In the genomic region with DNA sequence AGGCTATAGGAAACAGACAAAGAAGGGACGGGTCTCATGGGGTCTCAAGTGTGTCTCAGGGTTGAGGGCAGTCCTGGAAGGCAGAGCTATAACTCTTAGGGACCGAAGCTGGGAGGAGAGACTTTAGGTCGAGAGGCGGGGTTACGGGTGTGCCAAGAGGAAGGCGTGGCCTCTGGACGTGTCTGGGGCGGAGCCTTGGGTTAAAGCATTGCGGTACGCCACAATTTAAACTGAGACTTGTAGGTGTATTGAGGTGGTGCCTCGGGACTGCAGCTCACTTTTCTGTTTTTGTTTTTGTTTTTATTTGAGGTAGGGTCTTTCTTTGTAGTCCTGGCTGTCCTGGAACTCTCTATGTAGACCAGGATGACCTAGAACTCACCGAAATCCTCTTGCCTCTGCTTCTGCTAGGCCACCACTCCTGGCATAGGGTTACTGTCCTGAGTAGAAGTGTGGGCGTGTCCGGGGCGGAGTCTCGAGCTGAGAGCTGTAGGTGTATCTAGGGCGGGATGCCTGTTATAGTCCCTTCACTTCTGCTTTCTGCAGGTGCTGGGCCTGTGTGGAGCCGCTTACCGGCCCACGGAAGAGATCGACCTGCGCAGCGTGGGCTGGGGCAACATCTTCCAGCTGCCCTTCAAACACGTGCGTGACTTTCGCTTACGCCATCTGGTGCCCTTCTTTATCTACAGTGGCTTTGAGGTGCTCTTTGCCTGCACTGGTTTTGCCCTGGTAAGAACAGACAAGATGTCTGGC, we compare ENCODE assay signal across 10 mouse cellular contexts. TPM values are rescaled to one million over a fixed set of nuclear protein-coding genes. Genes with fewer than 3 reads are reported as not detected.
DNase-seq lines count a peak whose midpoint lies in the region; ATAC-seq and TF ChIP-seq lines count a peak whose summit lies in the region.
"Had no signal": no experiment of that assay in that cellular context is flagged by ENCODE, and none has a peak within 500 bp of the region (broad histone marks: within the 10 kb centered on the region; RNA-seq: fewer than 3 reads in every experiment).

No protein-coding gene starts in this region.

- H3K4me1 ChIP-seq in kidney, embryonic 14.5 days (ENCODE audit: control insufficient read depth, insufficient read depth, low read length) = no peaks in the 10 kb centered on the region
- H3K4me1 ChIP-seq in lung, postnatal 0 days (ENCODE audit: insufficient read depth, low read depth, low read length) = no peaks in the 10 kb centered on the region
- H3K4me1 ChIP-seq in midbrain, embryonic 16.5 days (ENCODE audit: control insufficient read depth, insufficient read depth, low read length) = no peaks in the 10 kb centered on the region
- H3K4me1 ChIP-seq: midbrain, embryonic 12.5 days had no signal

- H3K27ac ChIP-seq in kidney, embryonic 14.5 days (ENCODE audit: low read depth, low read length) = no peak overlapping the region
- no peak overlapping the region for H3K27ac ChIP-seq in lung, postnatal 0 days (ENCODE audit: low read length)
- no peak overlapping the region for H3K27ac ChIP-seq in midbrain, embryonic 16.5 days (ENCODE audit: low read length)
- H3K27ac ChIP-seq: midbrain, embryonic 12.5 days had no signal

- WGBS in kidney, embryonic 14.5 days = 23% methylated on average over 27 of the region's 27 CpGs
- 21% methylated on average over 27 of the region's 27 CpGs for WGBS in lung, postnatal 0 days
- WGBS in midbrain, embryonic 16.5 days = 25% methylated on average over 27 of the region's 27 CpGs

- no peaks in the 10 kb centered on the region for H3K36me3 ChIP-seq in kidney, embryonic 14.5 days (ENCODE audit: control insufficient read depth, insufficient read depth, low read length)
- H3K36me3 ChIP-seq in lung, postnatal 0 days (ENCODE audit: insufficient read depth, low read length) = no peaks in the 10 kb centered on the region
- H3K36me3 ChIP-seq in midbrain, embryonic 16.5 days (ENCODE audit: control insufficient read depth, insufficient read depth, low read length) = no peaks in the 10 kb centered on the region
- H3K36me3 ChIP-seq: G1E; midbrain, embryonic 12.5 days had no signal

- H3K9ac ChIP-seq in kidney, embryonic 14.5 days (ENCODE audit: low read depth, low read length) = no peak overlapping the region
- H3K9ac ChIP-seq in lung, postnatal 0 days (replicated peaks; ENCODE audit: low read depth) = no peak overlapping the region
- H3K9ac ChIP-seq in midbrain, embryonic 16.5 days (ENCODE audit: low read depth, low read length) = no peak overlapping the region
- H3K9ac ChIP-seq: midbrain, embryonic 12.5 days had no signal

- no peaks in the 10 kb centered on the region for H3K27me3 ChIP-seq in kidney, embryonic 14.5 days (ENCODE audit: control insufficient read depth, insufficient read depth, low read length)
- H3K27me3 ChIP-seq in lung, postnatal 0 days (replicated peaks; ENCODE audit: insufficient read depth, low read length) = no peaks in the 10 kb centered on the region
- H3K27me3 ChIP-seq in midbrain, embryonic 16.5 days (ENCODE audit: control insufficient read depth, insufficient read depth, low read depth, low read length) = peaks cover 3% of the 10 kb centered on the region

- TF ChIP-seq CTCF in lung, postnatal 0 days (IDR thresholded peaks at IDR 0.05) = peak; percentile 18; the same call in 1 of the 2 replicates

- 0 out of 2 replicates have a peak, but pooled peaks have one; percentile 28 for ATAC-seq in kidney, embryonic 14.5 days (ENCODE audit: low FRiP score, low TSS enrichment)
- peak; percentile 75 for ATAC-seq in lung, postnatal 0 days
- ATAC-seq in midbrain, embryonic 16.5 days = no peak

- TF ChIP-seq EP300 in lung, postnatal 0 days (IDR thresholded peaks at IDR 0.05) = no peak

- no peaks in the 10 kb centered on the region for H3K9me3 ChIP-seq in kidney, embryonic 14.5 days (ENCODE audit: control insufficient read depth, low read length)
- H3K9me3 ChIP-seq in lung, postnatal 0 days (ENCODE audit: low read length) = no peaks in the 10 kb centered on the region
- no peaks in the 10 kb centered on the region for H3K9me3 ChIP-seq in midbrain, embryonic 16.5 days (replicated peaks; ENCODE audit: control insufficient read depth, low read length, poor library complexity, severe bottlenecking)
- H3K9me3 ChIP-seq: G1E; midbrain, embryonic 12.5 days had no signal

- peak overlapping the region; percentile 25 for H3K4me2 ChIP-seq in kidney, embryonic 14.5 days (replicated peaks; ENCODE audit: low read depth, low read length)
- H3K4me2 ChIP-seq in lung, postnatal 0 days (replicated peaks; ENCODE audit: low read depth, low read length) = 0 out of 2 replicates have a peak overlapping the region, but pooled peaks have one; percentile 28
- H3K4me2 ChIP-seq in midbrain, embryonic 16.5 days (ENCODE audit: low read length) = no peak overlapping the region
- H3K4me2 ChIP-seq: midbrain, embryonic 12.5 days had no signal

- DNase-seq in heart, adult 18-20 months = peak; percentile 41 to 49
- no peak for DNase-seq in heart, postnatal 4 days
- peak; percentile 12 for DNase-seq in embryo, embryonic 10.5 days (ENCODE audit: low spot score)
- peak; percentile 45 for DNase-seq in lung, postnatal 0 days (ENCODE audit: low spot score)
- DNase-seq in thymus, postnatal 14 days = peak; percentile 69
- DNase-seq in right cerebral cortex, postnatal 4 days = no peak

- H3K4me3 ChIP-seq in kidney, embryonic 14.5 days (ENCODE audit: low read length) = no peak overlapping the region
- H3K4me3 ChIP-seq in lung, postnatal 0 days (ENCODE audit: low read depth, low read length) = no peak overlapping the region
- no peak overlapping the region for H3K4me3 ChIP-seq in midbrain, embryonic 16.5 days (ENCODE audit: low read depth, low read length)
- H3K4me3 ChIP-seq: midbrain, embryonic 12.5 days had no signal

RNA-seq across cellular contexts. Expression of gene Unc93b1, which starts 8.2 kb away (rescaled TPM):
- total RNA-seq in heart, adult 18-20 months (2021) = 10 to 100 TPM; 17.7 to 23.9 TPM
- 10 to 100 TPM; 15.1 to 15.4 TPM for total RNA-seq in heart, postnatal 4 days (2021)
- 7.0 and 12.4 TPM in 2 replicates for polyA plus RNA-seq in kidney, embryonic 14.5 days (2014; fragmentation: Nextera tagmentation; extraction: Ambion mirVana)
- polyA plus RNA-seq in lung, postnatal 0 days (2015; fragmentation: Nextera tagmentation; extraction: Ambion mirVana) = 40.0 and 45.5 TPM in 2 replicates
- 9.7 and 9.9 TPM in 2 replicates for polyA plus RNA-seq in midbrain, embryonic 16.5 days (2015; fragmentation: Nextera tagmentation; extraction: Ambion mirVana)

RNA-seq across cellular contexts. Expression of gene Aldh3b1, which starts 13.6 kb away (rescaled TPM):
- total RNA-seq in heart, adult 18-20 months (2021) = 1 to 10 TPM; 1.3 to 2.0 TPM
- total RNA-seq in heart, postnatal 4 days (2021) = 1 to 10 TPM; 1.6 to 1.9 TPM
- polyA plus RNA-seq in kidney, embryonic 14.5 days (2014; fragmentation: Nextera tagmentation; extraction: Ambion mirVana) = 2.8 and 3.0 TPM in 2 replicates
- 33.2 and 38.3 TPM in 2 replicates for polyA plus RNA-seq in lung, postnatal 0 days (2015; fragmentation: Nextera tagmentation; extraction: Ambion mirVana)
- 1.8 and 2.0 TPM in 2 replicates for polyA plus RNA-seq in midbrain, embryonic 16.5 days (2015; fragmentation: Nextera tagmentation; extraction: Ambion mirVana)
- total RNA-seq: G1E had no signal
- polyA plus RNA-seq: G1E had no signal

RNA-seq across cellular contexts. Expression of gene Aldh3b3, which starts 15.3 kb away (rescaled TPM):
- total RNA-seq in heart, adult 18-20 months (2021) = under 1 TPM; 0.28 to 0.30 TPM
- under 1 TPM; 0.17 to 0.18 TPM for total RNA-seq in heart, postnatal 4 days (2021)
- not detected in 2 replicates for polyA plus RNA-seq in kidney, embryonic 14.5 days (2014; fragmentation: Nextera tagmentation; extraction: Ambion mirVana)
- 0.04 and 0.06 TPM in 2 replicates for polyA plus RNA-seq in lung, postnatal 0 days (2015; fragmentation: Nextera tagmentation; extraction: Ambion mirVana)
- polyA plus RNA-seq in midbrain, embryonic 16.5 days (2015; fragmentation: Nextera tagmentation; extraction: Ambion mirVana) = not detected in 2 replicates
- polyA plus RNA-seq: G1E; midbrain, embryonic 12.5 days had no signal

RNA-seq across cellular contexts. Expression of gene Aldh3b2, which starts 29.0 kb away (rescaled TPM):
- total RNA-seq in heart, adult 18-20 months (2021) = under 1 TPM; 0.22 to 0.98 TPM
- total RNA-seq in heart, postnatal 4 days (2021) = under 1 TPM; 0.12 to 0.32 TPM
- 1.3 and 1.6 TPM in 2 replicates for polyA plus RNA-seq in kidney, embryonic 14.5 days (2014; fragmentation: Nextera tagmentation; extraction: Ambion mirVana)
- polyA plus RNA-seq in lung, postnatal 0 days (2015; fragmentation: Nextera tagmentation; extraction: Ambion mirVana) = 0.47 and 0.71 TPM in 2 replicates
- polyA plus RNA-seq in midbrain, embryonic 16.5 days (2015; fragmentation: Nextera tagmentation; extraction: Ambion mirVana) = 0.60 and 0.82 TPM in 2 replicates
- polyA plus RNA-seq: G1E had no signal

RNA-seq across cellular contexts. Expression of gene Ndufs8, which starts 30.6 kb away (rescaled TPM):
- 100 to 1,000 TPM; 489 to 502 TPM for total RNA-seq in heart, adult 18-20 months (2021)
- total RNA-seq in heart, postnatal 4 days (2021) = 100 to 1,000 TPM; 290 to 307 TPM
- polyA plus RNA-seq in kidney, embryonic 14.5 days (2014; fragmentation: Nextera tagmentation; extraction: Ambion mirVana) = 397 and 412 TPM in 2 replicates
- polyA plus RNA-seq in lung, postnatal 0 days (2015; fragmentation: Nextera tagmentation; extraction: Ambion mirVana) = 203 and 225 TPM in 2 replicates
- 229 and 245 TPM in 2 replicates for polyA plus RNA-seq in midbrain, embryonic 16.5 days (2015; fragmentation: Nextera tagmentation; extraction: Ambion mirVana)

Comparison
In these comparisons a context has a peak if more than half of its experiments do, and no peak if none do; other contexts are left out.
1. DNase-seq: peak in heart, adult 18-20 months (2 of 2), embryo, embryonic 10.5 days (single experiment), lung, postnatal 0 days (single experiment) and thymus, postnatal 14 days (single experiment); none in heart, postnatal 4 days (single experiment) and right cerebral cortex, postnatal 4 days (single experiment).